ENCODE assay signal across 9 mouse cellular contexts in genomic region chr10:117335649-117336048, GRCm38 (mm10). TPM values are rescaled to one million over a fixed set of nuclear protein-coding genes. Genes with fewer than 3 reads are reported as not detected.
DNase-seq lines count a peak whose midpoint lies in the region; ATAC-seq and TF ChIP-seq lines count a peak whose summit lies in the region.
"Had no signal": no experiment of that assay in that cellular context is flagged by ENCODE, and none has a peak within 500 bp of the region (broad histone marks: within the 10 kb centered on the region; RNA-seq: fewer than 3 reads in every experiment).

No protein-coding gene starts in this region.

- TF ChIP-seq EP300 in heart, adult 2 months (IDR thresholded peaks at IDR 0.05; ENCODE audit: insufficient read depth, low read depth, low read length), result no peak
- no peak for TF ChIP-seq EP300 in liver, postnatal 0 days (IDR thresholded peaks at IDR 0.05; ENCODE audit: low read depth)

- TF ChIP-seq POLR2A in heart, adult 2 months (IDR thresholded peaks at IDR 0.05; ENCODE audit: insufficient read depth, low read depth, low read length), result no peak

- H3K79me2 ChIP-seq in heart, adult 2 months (replicated peaks; ENCODE audit: control insufficient read depth, insufficient read depth, low read length), result no peaks in the 10 kb centered on the region

- no peaks in the 10 kb centered on the region for H3K9me3 ChIP-seq in heart, embryonic 12.5 days (replicated peaks)
- no peaks in the 10 kb centered on the region for H3K9me3 ChIP-seq in lung, embryonic 16.5 days (ENCODE audit: control insufficient read depth, low read length)
- no peaks in the 10 kb centered on the region for H3K9me3 ChIP-seq in liver, postnatal 0 days (ENCODE audit: low read length)
- H3K9me3 ChIP-seq in stomach, embryonic 16.5 days (replicated peaks; ENCODE audit: control insufficient read depth, low read length), result no peaks in the 10 kb centered on the region
- H3K9me3 ChIP-seq: megakaryocyte, embryonic 14.5 days had no signal

- H3K4me1 ChIP-seq in heart, embryonic 12.5 days (replicated peaks), result peaks cover 3% of the 10 kb centered on the region; the same call in 1 of the 2 replicates
- no peaks in the 10 kb centered on the region for H3K4me1 ChIP-seq in heart, adult 2 months (ENCODE audit: control insufficient read depth, insufficient read depth, low read length)
- H3K4me1 ChIP-seq in lung, embryonic 16.5 days (replicated peaks; ENCODE audit: control insufficient read depth, insufficient read depth, low read length), result 0 out of 2 replicates have a peak, but pooled peaks cover 3% of the 10 kb centered on the region
- H3K4me1 ChIP-seq in liver, postnatal 0 days (ENCODE audit: insufficient read depth), result no peaks in the 10 kb centered on the region
- no peaks in the 10 kb centered on the region for H3K4me1 ChIP-seq in stomach, embryonic 16.5 days (ENCODE audit: control insufficient read depth, insufficient read depth, low read length)

- H3K4me2 ChIP-seq in heart, embryonic 12.5 days, result peak overlapping the region; percentile 33
- no peak overlapping the region for H3K4me2 ChIP-seq in lung, embryonic 16.5 days (ENCODE audit: low read depth, low read length)
- H3K4me2 ChIP-seq in liver, postnatal 0 days (ENCODE audit: low read depth, low read length), result 0 out of 2 replicates have a peak overlapping the region, but pooled peaks have one; percentile 13
- H3K4me2 ChIP-seq in stomach, embryonic 16.5 days (ENCODE audit: low read depth, low read length), result no peak overlapping the region

- H3K27ac ChIP-seq in heart, embryonic 12.5 days (ENCODE audit: poor library complexity, severe bottlenecking), result no peak overlapping the region
- no peak overlapping the region for H3K27ac ChIP-seq in heart, adult 2 months
- H3K27ac ChIP-seq in lung, embryonic 16.5 days (ENCODE audit: low read length), result 0 out of 2 replicates have a peak overlapping the region, but pooled peaks have one; percentile 8
- H3K27ac ChIP-seq in liver, postnatal 0 days (ENCODE audit: low read depth), result no peak overlapping the region
- no peak overlapping the region for H3K27ac ChIP-seq in stomach, embryonic 16.5 days (ENCODE audit: low read length)

- no peak overlapping the region for H3K9ac ChIP-seq in heart, embryonic 12.5 days
- H3K9ac ChIP-seq in heart, adult 2 months (ENCODE audit: low read depth, low read length), result no peak overlapping the region
- no peak overlapping the region for H3K9ac ChIP-seq in lung, embryonic 16.5 days (ENCODE audit: low read length)
- no peak overlapping the region for H3K9ac ChIP-seq in liver, postnatal 0 days (replicated peaks)
- H3K9ac ChIP-seq in stomach, embryonic 16.5 days (ENCODE audit: low read length), result peak overlapping the region; percentile 26; the same call in 1 of the 2 replicates

- H3K36me3 ChIP-seq in heart, embryonic 12.5 days, result no peaks in the 10 kb centered on the region
- no peaks in the 10 kb centered on the region for H3K36me3 ChIP-seq in heart, adult 2 months (ENCODE audit: control insufficient read depth, insufficient read depth, low read length)
- no peaks in the 10 kb centered on the region for H3K36me3 ChIP-seq in lung, embryonic 16.5 days (ENCODE audit: control insufficient read depth, insufficient read depth, low read length)
- H3K36me3 ChIP-seq in liver, postnatal 0 days (replicated peaks; ENCODE audit: insufficient read depth, low read length), result no peaks in the 10 kb centered on the region
- no peaks in the 10 kb centered on the region for H3K36me3 ChIP-seq in stomach, embryonic 16.5 days (ENCODE audit: control insufficient read depth, insufficient read depth, low read length)

- no peak for DNase-seq in heart, adult 2 months
- DNase-seq in lung, postnatal 14 days, result no peak
- DNase-seq in liver, postnatal 0 days, result no peak
- DNase-seq in MN1 (ENCODE audit: low spot score), result no peak

- no peaks in the 10 kb centered on the region for H3K27me3 ChIP-seq in heart, embryonic 12.5 days (replicated peaks)
- H3K27me3 ChIP-seq in heart, adult 2 months (ENCODE audit: control insufficient read depth, insufficient read depth, low read length), result no peaks in the 10 kb centered on the region
- H3K27me3 ChIP-seq in lung, embryonic 16.5 days (ENCODE audit: control insufficient read depth, insufficient read depth, low read depth, low read length), result no peaks in the 10 kb centered on the region
- no peaks in the 10 kb centered on the region for H3K27me3 ChIP-seq in liver, postnatal 0 days (ENCODE audit: insufficient read depth, low read length)
- no peaks in the 10 kb centered on the region for H3K27me3 ChIP-seq in stomach, embryonic 16.5 days (ENCODE audit: control insufficient read depth, insufficient read depth, low read length)
- H3K27me3 ChIP-seq: megakaryocyte, embryonic 14.5 days had no signal

- ATAC-seq in heart, embryonic 12.5 days (ENCODE audit: insufficient number of reproducible peaks, low FRiP score), result no peak
- peak; percentile 85 for ATAC-seq in lung, embryonic 16.5 days (ENCODE audit: low read depth)
- ATAC-seq in liver, postnatal 0 days, result no peak
- peak; percentile 60; the same call in 1 of the 2 replicates for ATAC-seq in stomach, embryonic 16.5 days (ENCODE audit: insufficient read depth, low FRiP score)
- ATAC-seq in inflammation-experienced regulatory T-cells, adult 6 months, result no peak

- WGBS in heart, embryonic 12.5 days, result 54% methylated on average over 4 of the region's 4 CpGs
- WGBS in heart, adult 2 months, result 33% methylated on average over 4 of the region's 4 CpGs
- WGBS in lung, embryonic 16.5 days, result 25% methylated on average over 4 of the region's 4 CpGs
- 25% methylated on average over 4 of the region's 4 CpGs for WGBS in liver, postnatal 0 days (ENCODE audit: insufficient replicate concordance)
- WGBS in stomach, embryonic 16.5 days, result 35% methylated on average over 4 of the region's 4 CpGs

- no peak for TF ChIP-seq CTCF in heart, adult 2 months (IDR thresholded peaks at IDR 0.05)
- no peak for TF ChIP-seq CTCF in liver, postnatal 0 days (IDR thresholded peaks at IDR 0.05; ENCODE audit: low read depth)

- no peak overlapping the region for H3K4me3 ChIP-seq in heart, embryonic 12.5 days
- H3K4me3 ChIP-seq in heart, adult 2 months, result no peak overlapping the region
- no peak overlapping the region for H3K4me3 ChIP-seq in lung, embryonic 16.5 days (ENCODE audit: low read length)
- no peak overlapping the region for H3K4me3 ChIP-seq in liver, postnatal 0 days (ENCODE audit: low read depth, low read length)
- no peak overlapping the region for H3K4me3 ChIP-seq in stomach, embryonic 16.5 days (replicated peaks; ENCODE audit: low read length)
- H3K4me3 ChIP-seq: megakaryocyte, embryonic 14.5 days had no signal

- intact Hi-C loops in heart, adult 2 months (cut with DNase I), result loop anchor here (5.0 kb wide), 1 partner anchor 102 kb away; no protein-coding TSS in a partner anchor

RNA-seq across cellular contexts. Expression of gene Lyz1, which starts 43.0 kb away (rescaled TPM):
- 13.5 and 15.0 TPM in 2 replicates for polyA plus RNA-seq in heart, embryonic 12.5 days (2016; fragmentation: Nextera tagmentation; extraction: Ambion mirVana)
- 10 to 100 TPM; 13.2 to 18.8 TPM for total RNA-seq in heart, adult 2 months (2021)
- polyA plus RNA-seq in heart, adult 2 months (2012; rRNA removed), result 2.0 and 4.8 TPM in 2 replicates
- polyA plus RNA-seq in lung, embryonic 16.5 days (2015; fragmentation: Nextera tagmentation; extraction: Ambion mirVana), result 2.5 and 5.5 TPM in 2 replicates
- polyA plus RNA-seq in liver, postnatal 0 days (2015; fragmentation: Nextera tagmentation; extraction: Ambion mirVana), result 0.42 and 0.85 TPM in 2 replicates
- 0.42 and 0.94 TPM in 2 replicates for polyA plus RNA-seq in stomach, embryonic 16.5 days (2015; fragmentation: Nextera tagmentation; extraction: Ambion mirVana)
- 1 to 10 TPM in 1 of 3 experiments, under 1 TPM in 1, not detected in 1; 0.49 to 1.0 TPM for polyA plus RNA-seq in inflammation-experienced regulatory T-cells, adult 6 months (2017; shearing (Covaris generic))

RNA-seq across cellular contexts. Expression of gene Cpsf6, which starts 44.2 kb away (rescaled TPM):
- polyA plus RNA-seq in heart, embryonic 12.5 days (2016; fragmentation: Nextera tagmentation; extraction: Ambion mirVana), result 120 TPM in 2 replicates
- 10 to 100 TPM; 30.9 to 35.5 TPM for total RNA-seq in heart, adult 2 months (2021)
- 20.3 and 22.7 TPM in 2 replicates for polyA plus RNA-seq in heart, adult 2 months (2012; rRNA removed)
- polyA plus RNA-seq in lung, embryonic 16.5 days (2015; fragmentation: Nextera tagmentation; extraction: Ambion mirVana), result 151 and 162 TPM in 2 replicates
- 34.4 and 38.6 TPM in 2 replicates for polyA plus RNA-seq in liver, postnatal 0 days (2015; fragmentation: Nextera tagmentation; extraction: Ambion mirVana)
- polyA plus RNA-seq in stomach, embryonic 16.5 days (2015; fragmentation: Nextera tagmentation; extraction: Ambion mirVana), result 121 and 123 TPM in 2 replicates
- polyA plus RNA-seq in inflammation-experienced regulatory T-cells, adult 6 months (2017; shearing (Covaris generic)), result 100 to 1,000 TPM; 103 to 132 (median 120) TPM

RNA-seq across cellular contexts. Expression of gene Lyz2, which starts 53.5 kb away (rescaled TPM):
- polyA plus RNA-seq in heart, embryonic 12.5 days (2016; fragmentation: Nextera tagmentation; extraction: Ambion mirVana), result 87.0 and 95.2 TPM in 2 replicates
- 100 to 1,000 TPM; 149 to 190 TPM for total RNA-seq in heart, adult 2 months (2021)
- 178 and 198 TPM in 2 replicates for polyA plus RNA-seq in heart, adult 2 months (2012; rRNA removed)
- polyA plus RNA-seq in lung, embryonic 16.5 days (2015; fragmentation: Nextera tagmentation; extraction: Ambion mirVana), result 207 and 250 TPM in 2 replicates
- 542 and 556 TPM in 2 replicates for polyA plus RNA-seq in liver, postnatal 0 days (2015; fragmentation: Nextera tagmentation; extraction: Ambion mirVana)
- 216 and 331 TPM in 2 replicates for polyA plus RNA-seq in stomach, embryonic 16.5 days (2015; fragmentation: Nextera tagmentation; extraction: Ambion mirVana)
- polyA plus RNA-seq in inflammation-experienced regulatory T-cells, adult 6 months (2017; shearing (Covaris generic)), result 10 to 100 TPM in 1 of 3 experiments, 1 to 10 TPM in 2; 1.0 to 40.1 (median 5.3) TPM

Comparison
In these comparisons a context has a peak if more than half of its experiments do, and no peak if none do; other contexts are left out.
1. ATAC-seq: peak in lung, embryonic 16.5 days (single experiment) and stomach, embryonic 16.5 days (single experiment); none in heart, embryonic 12.5 days (single experiment), liver, postnatal 0 days (single experiment) and inflammation-experienced regulatory T-cells, adult 6 months (single experiment).
2. H3K4me2 ChIP-seq: peak in heart, embryonic 12.5 days (single experiment) and liver, postnatal 0 days (single experiment); none in lung, embryonic 16.5 days (single experiment) and stomach, embryonic 16.5 days (single experiment).